In the genomic region with DNA sequence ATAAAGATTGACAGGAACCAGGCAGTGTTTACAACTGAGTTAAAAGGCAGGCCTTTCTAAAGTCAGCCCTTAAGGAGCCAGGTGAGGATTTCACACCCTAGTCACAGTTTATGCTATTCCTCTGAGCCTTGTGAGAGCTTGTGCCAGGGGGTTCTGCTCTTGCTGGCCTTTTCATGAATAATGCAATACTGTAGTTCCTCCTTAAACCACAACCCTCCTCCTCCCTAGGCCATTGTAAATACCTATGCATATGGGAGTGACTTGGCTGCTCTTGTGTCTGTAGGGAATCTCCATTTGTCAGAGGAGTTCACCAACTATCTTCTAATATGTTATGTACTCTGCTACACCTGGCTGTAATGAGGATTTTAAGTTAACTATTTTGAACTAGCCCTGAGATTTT, we compare ENCODE assay signal across 14 mouse cellular contexts.
"Had no signal": no experiment of that assay in that cellular context is flagged by ENCODE, and none has a peak within 500 bp of the region (broad histone marks: within the 10 kb centered on the region; RNA-seq: fewer than 3 reads in every experiment).

No protein-coding gene starts in this region.

- DNase-seq: retina, postnatal 1 day; right cerebral cortex, adult 18-20 months; right cerebral cortex, postnatal 25 days; right cerebral cortex, postnatal 4 days; spleen, adult 18-20 months; thymus, adult 18-20 months; thymus, postnatal 14 days; thymus, postnatal 36 days had no signal

- H3K9ac ChIP-seq: lung, embryonic 14.5 days; midbrain, embryonic 13.5 days; midbrain, embryonic 15.5 days; neural tube, embryonic 13.5 days; neural tube, embryonic 15.5 days had no signal

- H3K27me3 ChIP-seq: midbrain, embryonic 13.5 days; midbrain, embryonic 15.5 days; neural tube, embryonic 13.5 days; neural tube, embryonic 15.5 days had no signal

- H3K27ac ChIP-seq: midbrain, embryonic 10.5 days; midbrain, embryonic 13.5 days; midbrain, embryonic 15.5 days; neural tube, embryonic 13.5 days; neural tube, embryonic 15.5 days had no signal

- H3K9me3 ChIP-seq: midbrain, embryonic 13.5 days; midbrain, embryonic 15.5 days; neural tube, embryonic 13.5 days; neural tube, embryonic 15.5 days had no signal

- ATAC-seq: midbrain, embryonic 13.5 days; midbrain, embryonic 15.5 days had no signal

- H3K4me3 ChIP-seq: midbrain, embryonic 15.5 days had no signal

- H3K36me3 ChIP-seq: midbrain, embryonic 15.5 days had no signal
